Mouse (Mus musculus) right cerebral cortex, postnatal 25 days (tissue): ENCODE measurements around the gene 1600002K03Rik.
"Not testable (repeated sequence)": the region's sequence is repeated elsewhere in the genome, so short reads cannot be mapped to it uniquely, and the experiment has no call there.

ENCODE experiments used
- DNase-seq: peaks from one replicate; pipeline ENCODE4 v3.0.0; 2022

The 1600002K03Rik gene

GRCm38 (mm10) chr10:80193976-80194375, 21.2 kb downstream of the 1600002K03Rik start:
- no peak for DNase-seq

- no peak for DNase-seq
Observed at GRCm38 (mm10) chr10:80194441-80194840, 21.7 kb downstream of the 1600002K03Rik start.

DNA sequence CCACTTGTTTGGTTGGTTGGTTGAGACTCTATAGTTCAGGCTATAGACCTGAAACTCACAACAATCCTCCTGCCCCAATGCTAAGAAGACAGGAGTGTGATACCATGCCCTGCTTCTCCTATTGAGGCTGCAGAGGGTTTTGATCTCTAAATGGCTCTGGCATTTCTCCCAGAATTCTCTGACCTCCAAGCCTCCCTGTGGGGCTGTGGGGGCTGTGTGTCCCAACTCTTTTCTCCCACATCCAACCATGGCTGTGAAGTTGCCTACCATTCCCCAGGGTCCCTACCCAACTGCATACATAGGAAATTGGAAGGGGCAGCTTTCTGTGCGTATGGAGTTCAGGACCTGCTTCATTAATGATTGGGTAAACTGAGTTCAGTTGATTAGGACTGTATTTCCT, 23.4 kb downstream of the 1600002K03Rik start:
- DNase-seq = no peak

- no peak for DNase-seq
Observed at GRCm38 (mm10) chr10:80196778-80197581, 24.2 kb downstream of the 1600002K03Rik start.

GRCm38 (mm10) chr10:80199440-80200008, 26.8 kb downstream of the 1600002K03Rik start:
- DNase-seq = peak; percentile 58

DNA sequence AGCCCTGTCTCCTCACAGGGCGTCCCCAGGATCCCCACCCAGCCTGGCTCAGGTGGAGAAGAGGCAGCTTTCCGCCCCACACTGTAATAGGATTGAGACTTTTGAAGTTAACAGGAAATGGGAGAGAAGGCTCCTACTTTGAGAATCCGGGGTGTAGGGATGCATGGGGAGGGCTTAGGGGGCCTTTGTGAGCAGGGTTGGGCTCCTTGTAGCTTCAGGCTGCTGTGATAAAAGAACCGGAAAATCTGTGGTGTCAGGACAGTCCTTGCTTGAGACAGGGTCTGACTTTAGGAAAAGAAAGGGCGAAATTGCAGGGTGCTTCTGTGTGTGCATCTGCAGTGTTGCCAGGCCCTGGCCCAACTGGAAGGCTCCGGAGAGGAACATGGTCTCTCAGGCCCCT, 27.7 kb downstream of the 1600002K03Rik start:
- no peak for DNase-seq

DNA sequence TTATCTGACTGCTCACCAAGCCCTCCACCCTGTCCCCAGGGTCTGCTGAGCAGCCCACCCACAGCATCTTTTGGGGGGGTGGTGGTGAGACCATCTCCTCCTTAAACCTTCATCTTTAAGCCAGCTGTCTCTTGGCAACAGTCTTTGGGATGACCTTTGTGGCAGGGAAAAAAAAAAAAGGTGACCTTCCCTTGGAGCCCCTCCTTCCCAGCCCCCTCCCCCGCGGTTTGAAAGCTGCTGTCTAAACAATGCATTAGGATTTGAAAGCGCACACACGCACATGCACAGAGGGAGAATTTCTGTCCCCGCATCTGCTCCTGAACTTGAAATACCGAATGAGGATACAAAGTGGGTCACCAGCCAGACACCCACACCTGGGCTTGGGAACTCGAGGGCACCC, 31.3 kb downstream of the 1600002K03Rik start:
- DNase-seq = no peak

- DNase-seq = no peak
Observed at GRCm38 (mm10) chr10:80207201-80207600, 34.5 kb downstream of the 1600002K03Rik start.

GRCm38 (mm10) chr10:80207676-80208075, 34.9 kb downstream of the 1600002K03Rik start:
- DNase-seq = no peak

- DNase-seq = no peak
Observed at GRCm38 (mm10) chr10:80208248-80208647, 35.5 kb downstream of the 1600002K03Rik start.

DNA sequence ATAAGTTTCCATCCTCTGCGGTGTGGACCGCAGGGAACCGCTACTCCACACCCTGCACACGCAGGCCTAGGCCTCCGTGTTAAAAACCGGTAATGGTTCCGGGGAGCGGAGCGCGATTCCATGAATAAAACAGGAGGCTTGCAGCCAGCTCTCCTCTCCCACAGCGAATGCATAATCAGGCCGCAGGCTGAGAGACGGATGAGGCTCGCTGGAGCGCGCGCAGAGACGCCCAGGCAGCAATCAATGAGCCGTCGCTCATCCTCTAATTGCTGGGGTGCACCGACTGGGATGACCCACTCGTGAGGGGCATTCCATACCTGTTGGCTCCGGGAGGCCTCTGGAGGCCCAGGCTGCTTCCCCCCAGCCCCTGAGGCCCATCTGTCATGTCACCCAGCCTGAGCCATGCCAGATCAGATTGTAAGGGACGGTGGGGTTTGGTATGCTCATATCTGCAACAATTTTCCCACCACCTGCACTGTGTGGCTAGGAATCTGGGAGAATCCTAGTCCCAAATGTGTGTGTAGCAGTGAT, 36.2 kb downstream of the 1600002K03Rik start:
- DNase-seq = no peak

GRCm38 (mm10) chr10:80211547-80212103, 38.9 kb downstream of the 1600002K03Rik start:
- DNase-seq = not testable (repeated sequence)

- no peak for DNase-seq
Observed at GRCm38 (mm10) chr10:80215048-80215772, 42.5 kb downstream of the 1600002K03Rik start.

GRCm38 (mm10) chr10:80220676-80221075, 47.9 kb downstream of the 1600002K03Rik start:
- DNase-seq = no peak

- not testable (repeated sequence) for DNase-seq
Observed at GRCm38 (mm10) chr10:80223137-80223536, 50.4 kb downstream of the 1600002K03Rik start.
